Mouse (Mus musculus) kidney, postnatal 14 days (tissue): ENCODE data around the gene 1110017D15Rik.
A peak's percentile ranks its signal among the peaks of the same experiment; 100 is the strongest.

Experiments
- DNase-seq: peaks from one replicate; pipeline ENCODE4 v3.0.0; 2022; ENCODE audit warnings: mixed read lengths

The 1110017D15Rik gene

GRCm38 (mm10) chr4:41517233-41517632, at the start of gene 1110017D15Rik:
1110017D15Rik (minus strand) TSS chr4:41517333.
- no peak for DNase-seq

- DNase-seq: no peak
These were observed 49.0 kb upstream of the 1110017D15Rik start for GRCm38 (mm10) chr4:41566123-41566522.

- no peak for DNase-seq
These were observed 46.2 kb upstream of the 1110017D15Rik start for GRCm38 (mm10) chr4:41563297-41563696.

DNA sequence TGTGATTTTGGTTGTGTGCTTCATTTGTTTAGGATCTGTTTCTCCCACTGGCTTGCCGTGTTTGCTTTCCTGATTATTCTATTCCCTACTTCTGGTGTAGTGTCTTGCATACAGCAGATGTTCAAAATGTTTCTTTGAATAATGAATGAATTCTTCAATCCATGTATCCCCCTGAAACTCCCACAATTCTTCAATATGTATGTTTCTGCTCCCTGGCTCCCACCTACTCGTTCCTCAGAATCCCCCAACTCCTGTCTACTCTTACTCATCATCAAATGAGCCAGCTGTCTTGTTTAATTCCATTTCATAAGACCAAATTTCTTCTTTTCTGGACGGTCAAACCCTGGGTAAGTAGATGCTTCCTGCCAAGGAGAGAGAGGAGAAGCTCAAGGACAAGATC, 40.0 kb upstream of the 1110017D15Rik start:
- no peak for DNase-seq

GRCm38 (mm10) chr4:41556311-41556953, 39.3 kb upstream of the 1110017D15Rik start:
- no peak for DNase-seq

DNA sequence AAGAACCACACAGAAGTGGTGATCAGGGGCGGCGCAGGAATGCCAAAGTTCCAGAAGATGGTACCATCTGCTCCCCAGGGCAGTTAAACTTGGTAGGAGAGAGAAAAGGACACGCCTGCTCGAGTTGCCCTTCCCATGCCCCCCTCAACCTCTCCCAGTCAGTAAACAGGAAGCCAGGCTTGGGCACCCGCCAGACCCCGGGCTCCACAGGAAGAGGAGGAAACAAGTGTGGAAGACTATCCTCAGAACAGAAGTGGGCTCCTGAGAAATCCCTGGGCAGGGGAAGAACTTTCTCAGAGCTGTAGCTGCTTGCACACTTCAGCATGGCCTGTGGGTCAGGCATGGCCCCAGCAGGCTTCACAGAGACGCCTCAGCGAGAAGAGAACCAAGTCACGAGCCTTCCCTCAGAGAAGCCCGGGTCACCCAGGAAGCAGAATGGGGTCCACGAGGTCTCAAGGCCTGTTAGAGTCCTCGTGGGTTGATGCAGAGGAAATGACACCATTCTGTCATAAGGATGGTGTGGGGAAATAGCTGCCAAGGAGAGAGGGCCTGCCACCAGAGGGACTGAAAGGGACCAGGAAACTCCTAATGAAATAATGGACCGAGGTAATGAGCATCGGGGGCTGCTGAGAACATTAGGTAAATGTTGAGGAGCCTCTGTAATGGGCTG, 38.0 kb upstream of the 1110017D15Rik start:
- DNase-seq: peak; percentile 87

DNA sequence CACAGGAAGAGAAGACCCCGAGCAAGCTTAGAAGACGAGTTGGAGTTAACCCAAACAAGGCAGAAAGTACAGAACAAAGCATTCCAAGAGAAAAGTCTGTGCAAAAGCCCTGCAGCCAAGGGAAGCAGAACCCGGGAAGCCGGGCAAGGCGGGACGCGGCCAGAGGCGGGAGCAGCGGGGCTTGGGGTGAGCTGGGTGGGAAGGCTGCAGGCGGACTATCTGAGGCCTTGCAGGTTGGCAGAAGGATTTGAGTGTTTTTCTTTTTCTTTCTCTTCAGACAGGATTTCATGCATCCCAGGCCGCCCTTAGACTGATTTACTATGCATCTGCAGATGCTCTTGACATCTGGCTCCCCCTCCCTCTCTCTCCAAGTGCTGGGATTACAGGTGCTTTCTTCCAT, 36.0 kb upstream of the 1110017D15Rik start:
- no peak for DNase-seq

DNA sequence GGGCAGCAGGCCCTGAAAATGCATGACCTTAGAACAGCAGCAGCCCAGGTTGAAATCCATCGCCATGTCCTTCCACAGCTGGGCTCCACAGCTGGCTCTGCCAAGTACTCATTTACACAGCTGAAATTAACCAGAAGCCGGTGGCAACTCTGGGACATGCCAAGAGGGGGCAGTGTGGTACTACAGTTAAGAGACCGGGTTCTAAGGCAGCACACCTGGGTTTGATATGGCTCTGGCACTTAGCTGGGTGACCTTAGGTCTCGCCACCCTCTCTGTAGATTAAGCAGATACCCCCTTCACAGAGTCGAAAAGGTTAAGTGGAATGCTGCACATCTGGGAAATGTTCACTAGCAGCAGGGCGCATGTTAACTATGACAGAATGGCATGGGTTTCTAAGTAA, 35.4 kb upstream of the 1110017D15Rik start:
- DNase-seq: peak; percentile 84

GRCm38 (mm10) chr4:41547086-41547485, 30.0 kb upstream of the 1110017D15Rik start:
- no peak for DNase-seq

- peak; percentile 60 for DNase-seq
These were observed 28.9 kb upstream of the 1110017D15Rik start for GRCm38 (mm10) chr4:41545985-41546384.

- DNase-seq: no peak
These were observed 25.0 kb upstream of the 1110017D15Rik start for GRCm38 (mm10) chr4:41542136-41542535.

DNA sequence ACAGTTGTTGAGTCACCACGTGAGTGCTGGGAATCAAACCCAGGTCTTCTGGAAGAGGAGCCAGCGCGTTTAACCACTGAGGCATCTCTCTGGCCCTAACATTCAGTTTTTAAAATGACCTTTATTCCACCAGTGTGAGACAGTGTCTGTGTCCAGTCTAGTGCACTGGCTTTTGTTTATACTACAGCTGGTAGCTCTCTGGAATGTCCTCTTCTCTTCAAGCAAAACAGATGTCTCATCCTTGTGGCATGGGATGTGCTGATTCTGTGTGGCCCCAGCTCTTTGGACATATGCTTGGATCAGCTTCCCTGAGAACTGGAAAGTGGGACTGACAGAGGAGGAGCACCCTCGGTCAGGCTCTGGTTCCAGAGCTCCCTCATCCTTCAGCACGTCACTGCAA, 17.7 kb upstream of the 1110017D15Rik start:
- no peak for DNase-seq

DNA sequence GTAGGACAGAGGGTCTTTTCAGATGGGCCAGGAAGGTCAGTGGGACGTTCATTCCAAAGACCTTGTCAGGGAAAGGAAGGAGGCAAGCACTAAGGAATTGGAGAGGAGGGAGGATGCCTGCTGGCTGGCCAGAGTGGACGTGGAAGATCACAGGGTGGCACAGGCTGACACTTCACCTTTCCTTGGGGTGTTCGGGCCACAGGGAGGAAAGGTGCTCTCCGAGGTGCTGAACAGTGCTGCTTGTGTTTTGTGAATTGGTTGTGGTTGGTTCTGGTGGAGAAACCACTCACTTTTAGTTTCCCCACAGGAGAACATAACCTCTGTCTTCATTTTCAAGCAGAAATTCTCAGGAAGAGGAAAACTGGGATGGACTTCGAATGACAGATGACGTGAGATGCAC, 15.3 kb upstream of the 1110017D15Rik start:
- DNase-seq: peak; percentile 44

GRCm38 (mm10) chr4:41527996-41528395, 10.9 kb upstream of the 1110017D15Rik start:
- DNase-seq: peak; percentile 88

DNA sequence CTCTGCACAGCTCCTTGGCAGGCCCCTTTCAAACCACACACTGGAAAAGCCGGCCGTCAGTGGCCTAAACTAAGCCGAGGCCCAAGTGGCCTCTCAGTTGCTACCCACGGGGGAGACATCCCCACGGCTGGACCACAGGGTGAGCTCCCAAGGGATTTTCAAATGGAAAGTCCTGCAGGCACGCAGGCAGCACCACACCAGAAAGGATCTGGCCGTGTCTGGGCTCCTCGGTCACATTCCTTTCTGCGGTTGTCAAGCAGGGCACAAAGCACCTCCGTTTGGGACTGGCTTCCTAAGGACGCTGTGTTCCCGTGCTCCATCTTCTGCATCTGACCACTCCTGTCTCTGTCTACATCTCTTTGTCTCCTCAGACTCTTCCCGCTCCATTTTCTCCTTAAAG, 9.9 kb upstream of the 1110017D15Rik start:
- no peak for DNase-seq

- no peak for DNase-seq
These were observed 9.4 kb upstream of the 1110017D15Rik start for GRCm38 (mm10) chr4:41526553-41526952.

DNA sequence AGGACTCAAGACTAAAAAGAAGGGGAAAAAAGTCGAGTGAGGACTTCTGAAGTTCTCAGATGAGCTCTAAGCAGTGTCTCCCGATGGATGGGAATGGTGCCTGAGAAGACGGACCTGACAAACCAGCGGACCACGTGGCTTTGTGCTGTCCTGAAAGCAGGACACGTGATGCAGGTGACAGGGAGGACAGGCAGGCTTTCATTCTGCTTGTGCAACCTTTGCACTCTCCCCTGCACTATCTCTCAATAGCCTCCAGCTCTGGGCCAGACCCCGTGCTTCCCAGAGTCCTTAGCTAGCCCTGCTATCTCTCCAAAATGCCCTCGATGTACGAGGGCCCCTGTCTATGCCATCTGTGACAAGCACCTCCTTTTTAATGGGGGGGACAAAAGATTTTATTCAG, 7.7 kb upstream of the 1110017D15Rik start:
- no peak for DNase-seq

DNA sequence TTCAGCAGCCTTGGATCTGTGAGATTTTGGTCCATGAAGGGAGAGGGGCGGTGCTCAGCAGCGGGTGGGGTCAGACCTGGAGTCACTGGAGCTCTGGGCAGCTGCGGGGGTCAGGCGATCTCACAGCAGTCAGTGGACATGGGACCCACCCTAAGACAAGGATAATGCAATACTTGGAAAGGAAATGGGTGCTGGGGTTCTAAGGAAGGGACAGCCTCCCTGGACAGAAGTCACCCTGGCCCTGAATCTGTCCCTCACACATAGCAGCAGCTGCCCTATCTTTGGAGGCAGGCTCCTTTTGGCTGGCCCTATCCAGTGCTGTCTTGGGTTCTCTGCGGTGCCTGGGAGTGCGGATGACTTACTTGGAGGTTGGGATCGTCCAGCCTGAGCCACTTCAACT, 6.7 kb upstream of the 1110017D15Rik start:
- DNase-seq: no peak

GRCm38 (mm10) chr4:41522788-41523187, 5.7 kb upstream of the 1110017D15Rik start:
- peak; percentile 54 for DNase-seq

DNA sequence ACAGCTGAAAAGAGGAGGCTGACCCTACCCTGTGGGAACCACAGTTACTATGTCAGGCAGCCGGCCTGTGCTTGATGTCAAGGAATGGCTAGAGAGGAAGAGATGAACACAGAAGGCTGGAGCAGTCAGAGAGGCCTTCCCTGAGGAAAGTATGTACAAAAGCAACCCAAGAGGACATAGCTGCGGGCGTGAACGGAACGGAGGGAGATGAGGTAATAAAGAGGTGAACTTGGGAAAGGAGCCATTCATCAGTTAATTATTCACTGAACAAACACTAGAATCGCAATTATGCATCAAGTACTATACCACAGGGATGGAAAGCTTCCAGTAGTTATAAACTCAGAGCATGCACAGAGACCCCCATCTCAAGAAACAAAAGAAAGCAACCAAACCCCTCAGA, 5.0 kb upstream of the 1110017D15Rik start:
- DNase-seq: no peak

GRCm38 (mm10) chr4:41520641-41521040, 3.5 kb upstream of the 1110017D15Rik start:
- DNase-seq: no peak

DNA sequence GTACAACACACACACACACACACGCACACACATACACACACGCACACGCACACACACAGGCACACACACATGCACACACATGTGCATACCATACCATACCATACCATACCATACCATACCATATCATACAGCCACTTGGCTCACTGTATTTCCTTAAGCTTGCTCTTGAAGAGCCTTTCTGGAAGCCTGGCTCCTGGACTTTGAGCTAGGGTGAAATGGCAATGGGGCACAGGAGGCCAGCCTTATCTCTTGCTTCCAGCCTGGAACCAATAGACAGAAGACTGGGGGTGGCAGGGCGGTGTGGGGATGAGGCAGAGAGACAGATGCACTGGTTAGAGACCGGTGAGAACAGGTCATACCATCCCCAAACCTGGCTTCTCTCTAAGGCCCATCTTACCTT, 2.1 kb upstream of the 1110017D15Rik start:
- no peak for DNase-seq

DNA sequence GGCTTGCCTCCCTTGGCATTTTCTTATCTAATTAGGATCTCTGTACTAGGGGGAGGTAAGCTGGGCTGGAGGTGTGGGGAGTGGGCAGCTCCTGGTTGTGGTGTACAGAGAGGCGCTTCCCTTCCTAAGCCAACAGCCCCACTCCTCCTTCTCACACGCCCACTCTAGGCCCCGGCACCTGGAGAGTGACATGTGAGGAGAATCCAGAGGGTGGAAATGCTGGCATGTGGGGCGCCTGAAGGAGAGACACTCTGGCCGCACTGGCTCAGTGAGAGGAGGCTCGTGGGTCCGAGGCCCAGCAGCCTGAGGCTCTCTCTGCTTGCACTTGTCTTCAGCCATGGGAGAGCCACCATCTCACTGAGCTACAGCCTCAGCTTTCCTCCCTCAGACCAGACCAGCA, 1.2 kb upstream of the 1110017D15Rik start:
- DNase-seq: no peak

- no peak for DNase-seq
These were observed 3.4 kb downstream of the 1110017D15Rik start for GRCm38 (mm10) chr4:41513714-41514113.

- DNase-seq: no peak
These were observed 3.8 kb downstream of the 1110017D15Rik start for GRCm38 (mm10) chr4:41513309-41513708.
